Mouse (Mus musculus) lung, adult 2 months (tissue): ENCODE measurements around the gene Pak2.

Experiments
- CTCF ChIP-seq: fragments of 200-500 bp; IDR thresholded peaks from 2 replicates; pipeline ENCODE4 v1.5.1; 2011; ENCODE audit warnings: mild to moderate bottlenecking, low read length, control low read depth; ENCODE audit not compliant: insufficient read depth
- POLR2A ChIP-seq: fragments of 200-500 bp; IDR thresholded peaks from 2 replicates; pipeline ENCODE4 v1.6.1; 2011; ENCODE audit warnings: low read depth, mild to moderate bottlenecking, control low read depth, low read length, borderline replicate concordance; ENCODE audit errors: extremely low read depth

- TF ChIP-seq CTCF = no peak
- TF ChIP-seq POLR2A = no peak
These were observed 28.4 kb upstream of the Pak2 start for GRCm38 (mm10) chr16:32107342-32108045.
